Mouse (Mus musculus) forebrain, embryonic 15.5 days (tissue): ENCODE data around the gene Acat3. TPM values are rescaled to one million over a fixed set of nuclear protein-coding genes. Genes with fewer than 3 reads are reported as not detected.
"Not testable (repeated sequence)": the region's sequence is repeated elsewhere in the genome, so short reads cannot be mapped to it uniquely, and the experiment has no call there.

ENCODE experiments used
- ATAC-seq: fragments of 200-750 bp; cut with Nextera tagmentation; replicated peaks from 2 replicates; pipeline ENCODE4 v1.8.0; 2017; ENCODE audit warnings: mild to moderate bottlenecking, moderate TSS enrichment, moderate library complexity
- H3K27ac ChIP-seq: fragments of 300-500 bp; sonication (generic); replicated peaks from 2 replicates; pipeline ENCODE4 v1.5.1; 2015; ENCODE audit warnings: mild to moderate bottlenecking, inconsistent platforms
- H3K27me3 ChIP-seq: fragments of 300-500 bp; sonication (generic); 2 replicates; pipeline ENCODE4 v1.6.1; 2015; ENCODE audit warnings: inconsistent platforms
- H3K36me3 ChIP-seq: fragments of 300-500 bp; sonication (generic); 2 replicates; pipeline ENCODE4 v1.6.1; 2015; ENCODE audit warnings: mild to moderate bottlenecking, inconsistent platforms
- H3K4me1 ChIP-seq: fragments of 300-500 bp; sonication (generic); 2 replicates; pipeline ENCODE4 v1.6.1; 2015; ENCODE audit warnings: inconsistent platforms
- H3K4me2 ChIP-seq: fragments of 300-500 bp; sonication (generic); replicated peaks from 2 replicates; pipeline ENCODE4 v1.6.1; 2015; ENCODE audit warnings: mild to moderate bottlenecking, inconsistent platforms
- H3K4me3 ChIP-seq: fragments of 300-500 bp; sonication (generic); 2 replicates; pipeline ENCODE4 v1.5.1; 2015; ENCODE audit warnings: mild to moderate bottlenecking, inconsistent platforms
- H3K9ac ChIP-seq: fragments of 300-500 bp; sonication (generic); replicated peaks from 2 replicates; pipeline ENCODE4 v1.6.1; 2015; ENCODE audit warnings: mild to moderate bottlenecking, inconsistent platforms
- H3K9me3 ChIP-seq: fragments of 300-500 bp; sonication (generic); 2 replicates; pipeline ENCODE4 v1.6.1; 2016; ENCODE audit warnings: inconsistent platforms
- WGBS: fragments of 180-500 bp; shearing (Covaris S2); methylation state at CpG from one replicate; pipeline ENCODE4 v1.1.7; 2015; ENCODE audit warnings: mixed read lengths; 5-methylcytosine and 5-hydroxymethylcytosine counted together
- polyA plus RNA-seq: library from polyadenylated mRNA; unstranded; fragments of >200 nt; fragmentation: Nextera tagmentation; extraction: Ambion mirVana; gene quantifications from 2 replicates; pipeline ENCODE4 v1.2.1, GENCODE M21; 2015

Acat3 gene
- polyA plus RNA-seq: 1.00 and 1.0 TPM in 2 replicates

DNA sequence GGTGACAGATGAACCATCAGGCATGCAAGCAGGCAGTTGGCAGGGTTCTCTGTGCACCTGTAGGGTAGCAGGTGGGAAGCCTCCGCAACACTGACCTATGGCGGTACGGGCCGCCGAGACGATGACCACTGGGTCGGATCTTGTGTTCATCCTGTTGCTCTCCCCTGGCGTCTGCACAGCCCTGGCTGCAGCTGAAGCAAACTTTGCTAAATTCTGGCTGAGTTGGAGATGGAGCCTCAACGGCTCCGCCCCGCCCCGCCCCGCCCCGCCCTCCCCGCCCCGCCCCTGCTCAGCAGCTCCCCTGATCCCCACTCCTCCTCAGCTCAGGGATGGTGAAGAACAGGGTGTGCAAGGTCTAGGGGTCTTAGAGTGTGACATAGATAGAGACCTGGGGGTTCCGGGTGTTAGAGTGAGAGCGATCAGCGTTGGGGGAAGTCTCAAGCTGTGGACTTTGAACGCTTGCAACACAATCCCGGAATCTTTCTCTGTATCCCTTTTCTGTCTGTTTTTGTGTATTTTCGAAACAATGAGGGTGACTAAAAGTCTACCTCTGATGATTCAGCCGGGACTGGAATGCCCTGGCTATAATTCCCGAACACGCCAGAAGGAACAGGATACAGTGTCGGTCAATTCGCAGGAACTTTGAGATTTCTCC, at the start of gene Acat3:
TSS of gene Acat3 (minus strand) at position 450 of the 655 bp plus-strand sequence.
- peaks cover 10% of the 10 kb centered on the region for H3K4me1 ChIP-seq
- H3K9me3 ChIP-seq: no peaks in the 10 kb centered on the region
- no peaks in the 10 kb centered on the region for H3K27me3 ChIP-seq
- ATAC-seq: peak; percentile 64
- peaks cover 28% of the 10 kb centered on the region for H3K36me3 ChIP-seq
- WGBS: 13% methylated on average over 27 of the region's 27 CpGs
- no peak within 1 kb of the TSS for H3K27ac ChIP-seq
- H3K4me2 ChIP-seq: peak within 1 kb of the TSS; percentile 42
- no peak within 1 kb of the TSS for H3K9ac ChIP-seq
- peak within 1 kb of the TSS; percentile 17; the same call in 1 of the 2 replicates for H3K4me3 ChIP-seq

DNA sequence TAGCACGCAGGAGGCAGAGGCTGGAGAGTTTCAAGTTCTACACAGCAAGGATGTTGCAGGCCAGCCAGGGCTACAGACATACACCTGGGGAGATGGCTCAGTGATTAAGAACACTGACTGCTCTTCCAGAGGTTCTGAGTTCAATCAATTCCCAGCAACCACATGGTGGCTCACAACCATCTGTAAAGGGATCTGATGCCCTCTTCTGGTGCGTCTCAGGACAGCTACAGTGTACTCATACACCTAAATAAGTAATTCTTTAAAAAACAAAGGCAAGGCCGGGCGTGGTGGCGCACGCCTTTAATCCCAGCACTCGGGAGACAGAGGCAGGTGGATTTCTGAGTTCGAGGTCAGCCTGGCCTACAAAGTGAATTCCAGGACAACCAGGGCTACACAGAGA, 47.7 kb upstream of the Acat3 start:
- ATAC-seq, H3K4me2 ChIP-seq, H3K4me3 ChIP-seq, H3K27ac ChIP-seq, H3K9ac ChIP-seq, H3K9me3 ChIP-seq, H3K27me3 ChIP-seq: not testable (repeated sequence)
- 96% methylated on average over 8 of the region's 8 CpGs for WGBS
- Histone ChIP-seq H3K4me1 (peaks cover 25% of the 10 kb centered on the region), H3K36me3 (peaks cover 23% of the 10 kb centered on the region)

DNA sequence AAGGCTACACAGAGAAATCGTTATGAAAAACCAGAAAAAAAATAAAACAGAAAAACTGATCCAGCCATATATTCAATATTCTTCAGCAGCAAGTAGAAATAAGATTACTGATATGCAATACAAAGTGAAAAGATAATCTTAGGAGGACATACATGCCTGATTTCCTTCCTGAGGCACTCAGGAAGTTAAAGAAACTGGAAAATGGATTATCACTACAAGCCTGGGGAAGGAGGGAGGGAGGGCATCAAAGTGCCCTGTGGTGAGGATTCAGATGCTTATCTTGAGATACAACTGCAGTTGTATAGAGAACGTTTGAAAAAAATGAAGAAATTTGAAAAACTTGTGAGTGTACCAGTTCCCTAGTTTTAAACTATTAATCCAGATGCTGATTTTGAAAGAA, 43.6 kb upstream of the Acat3 start:
- Histone ChIP-seq H3K27ac (no peak overlapping the region), H3K4me2 (no peak overlapping the region), H3K27me3 (no peaks in the 10 kb centered on the region), H3K9ac (no peak overlapping the region), H3K4me3 (no peak overlapping the region), H3K9me3 (no peaks in the 10 kb centered on the region), H3K4me1 (peaks cover 6% of the 10 kb centered on the region), H3K36me3 (peaks cover 54% of the 10 kb centered on the region)
- WGBS: 85% methylated on average over 2 of the region's 2 CpGs
- ATAC-seq: no peak

DNA sequence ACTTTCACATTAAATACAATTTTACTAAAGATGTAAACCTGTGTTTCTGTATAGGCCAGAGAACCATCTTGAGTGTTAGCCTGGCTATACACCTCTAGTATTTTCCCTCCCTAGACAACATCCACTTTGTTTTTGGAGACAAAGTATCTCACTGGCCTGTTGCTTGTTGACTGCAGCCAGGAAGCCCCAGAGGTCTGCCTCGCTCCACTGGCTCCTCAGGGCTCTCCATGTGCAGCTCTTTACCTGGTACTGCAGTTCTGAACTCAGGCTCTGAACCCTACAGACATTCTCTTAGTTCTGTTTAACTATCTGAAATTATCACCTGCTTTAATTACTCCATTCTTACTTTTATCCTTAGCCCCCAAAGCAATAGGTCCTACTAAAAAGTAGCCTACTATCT, 38.1 kb upstream of the Acat3 start:
- no peak for ATAC-seq
- 95% methylated on average over 1 of the region's 1 CpGs for WGBS
- H3K36me3 ChIP-seq: peaks cover 65% of the 10 kb centered on the region
- no peaks in the 10 kb centered on the region for H3K4me1 ChIP-seq
- H3K4me3 ChIP-seq: no peak overlapping the region
- H3K27ac ChIP-seq: no peak overlapping the region
- no peaks in the 10 kb centered on the region for H3K27me3 ChIP-seq
- no peak overlapping the region for H3K9ac ChIP-seq
- H3K4me2 ChIP-seq: no peak overlapping the region
- no peaks in the 10 kb centered on the region for H3K9me3 ChIP-seq

DNA sequence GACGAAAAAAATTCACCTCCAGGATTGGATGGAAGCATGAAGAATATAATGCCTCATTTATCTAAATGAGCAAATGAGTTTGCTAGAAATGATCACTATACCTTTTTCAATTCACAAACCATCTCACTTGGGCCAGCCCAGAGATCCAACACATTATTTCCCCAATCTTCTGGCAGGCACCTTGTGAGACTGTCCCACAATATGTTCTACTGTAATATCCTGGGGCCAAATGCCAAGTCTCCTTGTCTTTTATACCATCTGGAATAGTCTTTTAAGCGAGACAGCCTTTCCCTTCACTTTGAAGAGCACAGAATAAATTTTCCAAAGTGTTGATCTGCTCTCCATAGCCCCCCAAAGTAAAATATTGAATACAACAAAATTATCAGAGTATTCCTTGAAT, 33.5 kb upstream of the Acat3 start:
- no peak for ATAC-seq
- WGBS: 70% methylated on average over 2 of the region's 2 CpGs
- H3K4me3 ChIP-seq: no peak overlapping the region
- H3K27me3 ChIP-seq: no peaks in the 10 kb centered on the region
- no peaks in the 10 kb centered on the region for H3K9me3 ChIP-seq
- H3K27ac ChIP-seq: no peak overlapping the region
- no peaks in the 10 kb centered on the region for H3K4me1 ChIP-seq
- H3K4me2 ChIP-seq: no peak overlapping the region
- peaks cover 50% of the 10 kb centered on the region for H3K36me3 ChIP-seq
- no peak overlapping the region for H3K9ac ChIP-seq

DNA sequence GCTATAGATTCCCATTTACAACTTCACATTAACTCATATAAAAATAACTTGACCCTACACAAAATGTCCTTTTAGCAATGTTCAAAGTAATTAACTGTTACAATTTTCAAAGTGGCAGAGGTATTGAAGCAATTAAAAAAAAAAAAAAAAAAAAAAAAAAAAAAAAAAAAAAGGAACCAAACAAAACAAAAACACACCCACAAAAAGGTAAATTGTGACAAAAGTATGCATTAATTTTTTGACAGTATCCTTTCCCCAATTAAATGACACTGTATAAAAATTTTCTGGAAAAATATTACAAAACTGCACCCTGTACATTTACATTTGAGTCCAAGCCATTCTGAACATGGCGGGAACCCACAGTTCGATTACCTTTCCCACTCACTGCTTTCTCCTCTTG, 26.8 kb upstream of the Acat3 start:
- no peak overlapping the region for H3K9ac ChIP-seq

DNA sequence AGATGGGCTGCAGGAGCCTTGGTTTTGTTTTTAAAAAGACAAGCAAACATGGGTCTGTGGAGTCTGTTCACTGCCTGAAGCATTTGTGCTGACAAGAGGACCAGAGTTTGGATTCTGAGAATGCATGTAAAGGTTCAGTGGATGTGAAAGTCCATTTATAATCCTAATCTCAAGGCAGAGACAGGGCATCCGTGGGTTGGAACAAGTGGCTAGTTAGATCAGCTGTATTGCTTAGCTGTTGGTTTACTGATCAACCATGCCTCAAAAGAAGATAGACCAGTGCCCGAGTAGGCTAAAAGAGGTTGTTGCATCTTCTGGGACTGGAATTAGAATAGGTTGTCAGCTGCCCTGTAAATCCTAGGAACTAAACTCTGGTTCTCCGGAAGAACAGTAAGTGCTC, 23.1 kb upstream of the Acat3 start:
- H3K9me3 ChIP-seq: no peaks in the 10 kb centered on the region
- no peak for ATAC-seq
- no peak overlapping the region for H3K9ac ChIP-seq
- WGBS: 89% methylated on average over 3 of the region's 3 CpGs
- H3K4me3 ChIP-seq: no peak overlapping the region
- H3K27me3 ChIP-seq: no peaks in the 10 kb centered on the region
- peaks cover 30% of the 10 kb centered on the region for H3K36me3 ChIP-seq
- no peak overlapping the region for H3K27ac ChIP-seq
- H3K4me1 ChIP-seq: peaks cover 15% of the 10 kb centered on the region
- no peak overlapping the region for H3K4me2 ChIP-seq

More for the DNA sequence above, 26.8 kb upstream of the Acat3 start:
- Histone ChIP-seq H3K27ac (no peak overlapping the region), H3K4me3 (no peak overlapping the region), H3K4me1 (no peaks in the 10 kb centered on the region), H3K4me2 (no peak overlapping the region), H3K27me3 (no peaks in the 10 kb centered on the region), H3K9me3 (no peaks in the 10 kb centered on the region), H3K36me3 (peaks cover 44% of the 10 kb centered on the region)
- ATAC-seq: no peak
- WGBS: 88% methylated on average over 2 of the region's 2 CpGs

DNA sequence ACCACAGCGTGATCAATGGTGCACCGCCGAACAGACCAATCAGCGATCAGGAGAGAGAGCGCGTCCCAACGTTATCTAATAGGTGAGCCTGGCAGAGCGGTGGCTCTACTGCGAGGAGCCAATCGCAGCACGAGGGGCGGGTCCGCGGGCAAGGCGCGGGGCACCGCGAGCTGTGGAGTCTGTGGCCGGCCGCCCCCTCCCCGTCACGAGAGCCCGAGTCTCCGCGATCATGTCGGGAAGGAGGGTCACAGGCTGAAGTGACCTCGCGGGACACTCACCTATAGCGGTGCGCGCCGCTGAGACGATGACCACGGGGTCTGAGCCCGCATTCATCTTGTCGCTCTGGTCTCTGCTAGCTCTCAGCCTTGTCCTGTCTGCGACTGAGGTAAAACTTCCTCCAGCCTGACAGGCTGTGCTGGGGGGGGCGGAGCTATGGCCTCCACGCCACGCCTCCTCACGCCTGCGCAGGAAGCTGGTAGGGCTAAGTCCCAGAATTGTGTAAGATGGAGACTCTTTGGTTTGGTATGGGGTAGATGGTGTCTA, 20.0 kb upstream of the Acat3 start, which contains the start of gene Acat2:
TSS of gene Acat2 (minus strand) at position 417 of the 543 bp plus-strand sequence.
- under 1% methylated on average over 42 of the region's 42 CpGs for WGBS
- Histone ChIP-seq H3K4me1 (peaks cover 19% of the 10 kb centered on the region), H3K27ac (peak within 1 kb of the TSS; percentile 97), H3K9me3 (no peaks in the 10 kb centered on the region), H3K36me3 (peaks cover 14% of the 10 kb centered on the region), H3K4me2 (peak within 1 kb of the TSS; percentile 76), H3K27me3 (no peaks in the 10 kb centered on the region), H3K4me3 (peak within 1 kb of the TSS; percentile 85), H3K9ac (peak within 1 kb of the TSS; percentile 70)
- peak; percentile 99 for ATAC-seq

DNA sequence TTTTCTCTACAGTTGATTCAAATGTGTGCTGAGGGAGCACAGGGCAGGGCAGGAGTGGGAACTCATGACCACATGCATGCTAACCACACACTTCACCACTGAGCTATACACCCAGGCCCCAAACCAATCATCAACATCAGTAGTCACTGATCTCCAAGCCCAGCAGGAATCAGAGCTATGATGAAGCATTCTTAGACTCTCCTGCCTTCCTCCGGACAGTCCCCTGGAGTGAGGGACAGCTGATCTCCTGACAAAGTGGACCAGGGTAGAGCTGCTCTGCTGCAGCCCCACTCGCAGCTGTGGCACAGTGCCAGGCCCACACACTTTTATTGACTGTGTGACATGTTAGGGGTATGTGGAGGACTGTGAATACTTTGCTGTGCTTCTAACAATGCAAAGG, 19.0 kb upstream of the Acat3 start:
- ATAC-seq, H3K27ac ChIP-seq, H3K9me3 ChIP-seq, H3K9ac ChIP-seq, H3K27me3 ChIP-seq: not testable (repeated sequence)
- Histone ChIP-seq H3K4me3 (peak overlapping the region; percentile 33), H3K36me3 (peaks cover 14% of the 10 kb centered on the region), H3K4me2 (peak overlapping the region; percentile 43), H3K4me1 (peaks cover 19% of the 10 kb centered on the region)
- WGBS: 10% methylated on average over 2 of the region's 2 CpGs

DNA sequence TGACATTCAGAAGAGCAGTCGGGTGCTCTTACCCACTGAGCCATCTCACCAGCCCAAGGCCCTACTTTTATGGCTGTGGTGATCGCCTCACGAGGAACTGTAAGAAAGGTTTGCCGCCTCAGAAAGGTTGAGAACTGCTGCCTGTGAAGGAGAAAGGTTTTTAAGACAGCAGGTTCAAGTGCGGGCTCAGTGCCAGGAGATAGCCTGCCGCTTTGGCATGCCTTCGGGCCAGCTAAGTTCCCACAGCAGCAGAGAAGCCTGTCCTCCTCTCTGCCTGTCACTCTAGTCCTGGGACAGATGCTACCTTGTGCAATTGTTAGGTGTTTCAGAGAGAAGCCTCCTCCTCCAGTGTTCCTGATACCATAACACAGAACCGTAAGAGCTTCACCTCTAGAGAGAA, 16.3 kb upstream of the Acat3 start:
- no peak for ATAC-seq
- no peak overlapping the region for H3K27ac ChIP-seq

DNA sequence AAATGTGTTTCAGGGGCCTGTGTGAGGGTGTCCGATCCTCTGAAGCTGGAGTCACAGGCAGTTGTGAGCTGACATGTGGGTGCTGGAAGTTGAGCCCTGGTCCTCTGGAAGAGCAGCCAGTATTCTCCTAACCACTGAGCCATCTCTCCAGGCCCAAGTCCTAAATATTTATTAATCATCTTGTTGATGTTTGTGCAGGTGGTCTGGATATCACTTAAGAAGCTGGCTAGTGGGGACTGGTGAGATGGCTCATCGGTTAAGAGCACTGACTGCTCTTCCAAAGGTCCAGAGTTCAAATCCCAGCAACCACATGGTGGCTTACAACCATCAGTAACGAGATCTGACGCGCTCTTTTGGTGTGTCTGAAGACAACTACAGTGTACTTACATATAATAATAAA, 9.3 kb upstream of the Acat3 start:
- Histone ChIP-seq H3K27ac (no peak overlapping the region), H3K4me1 (no peaks in the 10 kb centered on the region), H3K27me3 (no peaks in the 10 kb centered on the region), H3K4me2 (no peak overlapping the region), H3K9me3 (no peaks in the 10 kb centered on the region), H3K36me3 (peaks cover 66% of the 10 kb centered on the region), H3K4me3 (no peak overlapping the region), H3K9ac (no peak overlapping the region)
- ATAC-seq: no peak
- 94% methylated on average over 5 of the region's 5 CpGs for WGBS

More for the DNA sequence above, 16.3 kb upstream of the Acat3 start:
- H3K27me3 ChIP-seq: no peaks in the 10 kb centered on the region
- no peak overlapping the region for H3K4me2 ChIP-seq
- peaks cover 27% of the 10 kb centered on the region for H3K36me3 ChIP-seq
- no peak overlapping the region for H3K9ac ChIP-seq
- H3K9me3 ChIP-seq: no peaks in the 10 kb centered on the region
- H3K4me1 ChIP-seq: peaks cover 19% of the 10 kb centered on the region
- H3K4me3 ChIP-seq: no peak overlapping the region
- WGBS: 87% methylated on average over 8 of the region's 8 CpGs

DNA sequence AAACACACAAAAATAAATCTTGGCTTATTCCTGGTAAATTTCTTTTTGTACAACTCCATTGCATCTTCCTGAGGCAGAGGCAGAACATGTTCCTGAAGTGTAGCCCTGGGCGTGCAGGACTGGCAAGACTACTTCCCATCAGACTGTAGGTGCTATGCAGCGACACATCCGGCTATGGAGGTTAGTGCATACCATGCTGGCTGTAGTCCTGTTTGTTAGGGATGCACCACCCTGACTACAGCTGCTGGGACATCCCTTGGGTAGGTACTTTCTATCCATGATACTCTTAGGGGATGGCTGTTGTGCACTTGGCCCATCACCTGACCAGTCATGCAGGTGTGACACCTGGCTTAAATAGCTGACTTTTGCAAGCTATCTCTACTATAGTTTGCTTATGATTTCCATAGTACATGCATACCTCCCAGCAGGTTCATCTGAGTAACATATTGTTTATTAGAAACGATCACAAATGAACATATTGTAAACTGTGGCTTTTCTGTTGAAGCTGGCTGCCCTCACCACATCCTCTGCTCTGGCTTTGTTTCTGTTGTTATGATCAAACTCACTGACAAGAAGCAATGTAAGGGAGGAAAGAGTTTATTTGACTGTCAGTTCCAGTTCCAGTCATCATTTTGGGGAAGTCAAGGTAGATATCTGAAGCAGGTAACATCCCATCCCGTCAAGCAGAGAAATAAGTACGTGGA, 2.2 kb upstream of the Acat3 start:
- no peak for ATAC-seq
- peaks cover 43% of the 10 kb centered on the region for H3K36me3 ChIP-seq
- no peaks in the 10 kb centered on the region for H3K27me3 ChIP-seq
- no peak overlapping the region for H3K4me3 ChIP-seq
- H3K9ac ChIP-seq: no peak overlapping the region
- H3K27ac ChIP-seq: no peak overlapping the region
- peaks cover 10% of the 10 kb centered on the region for H3K4me1 ChIP-seq
- 95% methylated on average over 6 of the region's 6 CpGs for WGBS
- no peaks in the 10 kb centered on the region for H3K9me3 ChIP-seq
- no peak overlapping the region for H3K4me2 ChIP-seq
